Mouse (Mus musculus) thymus, adult 2 months (tissue): ENCODE data around the gene Esp8.

ENCODE experiments used
- CTCF ChIP-seq: fragments of 200-500 bp; IDR thresholded peaks from 2 replicates; pipeline ENCODE4 v1.5.1; 2012; ENCODE audit warnings: mild to moderate bottlenecking, control low read depth, low read length, moderate library complexity, borderline replicate concordance; ENCODE audit not compliant: control insufficient read depth, poor library complexity, insufficient read depth; ENCODE audit errors: extremely low read depth
- POLR2A ChIP-seq: fragments of 200-500 bp; IDR thresholded peaks from 2 replicates; pipeline ENCODE4 v1.6.1; 2012; ENCODE audit warnings: mild to moderate bottlenecking, low read length, control low read depth, moderate library complexity; ENCODE audit not compliant: control insufficient read depth, poor library complexity, insufficient read depth; ENCODE audit errors: extremely low read depth

GRCm38 (mm10) chr17:40561207-40561606 lies 41.4 kb downstream of the Esp8 start, which contains the start of gene Esp6:
- TF ChIP-seq CTCF: no peak
- TF ChIP-seq POLR2A: no peak
